Mouse (Mus musculus): ENCODE measurements around the gene Trabd2b.
A peak's percentile ranks its signal among the peaks of the same experiment; 100 is the strongest.

The Trabd2b gene

DNA sequence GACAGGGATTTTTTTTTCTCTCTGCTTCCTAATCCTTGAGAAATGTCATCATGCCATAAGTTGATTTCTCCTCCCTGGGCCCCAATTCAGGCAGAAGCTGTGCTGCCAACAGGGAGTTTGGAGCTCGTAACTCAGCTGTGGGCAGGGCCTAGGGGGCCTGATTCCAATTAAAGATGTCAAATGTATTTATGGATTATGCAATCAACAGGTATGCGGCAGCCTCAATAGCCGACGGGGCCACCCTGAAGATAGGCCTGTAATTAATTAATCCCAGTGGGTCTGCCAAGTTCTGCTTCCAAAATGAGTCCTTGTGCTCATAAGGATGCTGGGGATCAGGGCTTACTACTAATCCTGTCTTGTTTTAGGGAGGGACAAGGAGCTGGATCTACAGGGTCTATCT is 135.6 kb downstream of the Trabd2b start:
- DNase-seq (ENCODE audit: low spot score) = no peak

DNA sequence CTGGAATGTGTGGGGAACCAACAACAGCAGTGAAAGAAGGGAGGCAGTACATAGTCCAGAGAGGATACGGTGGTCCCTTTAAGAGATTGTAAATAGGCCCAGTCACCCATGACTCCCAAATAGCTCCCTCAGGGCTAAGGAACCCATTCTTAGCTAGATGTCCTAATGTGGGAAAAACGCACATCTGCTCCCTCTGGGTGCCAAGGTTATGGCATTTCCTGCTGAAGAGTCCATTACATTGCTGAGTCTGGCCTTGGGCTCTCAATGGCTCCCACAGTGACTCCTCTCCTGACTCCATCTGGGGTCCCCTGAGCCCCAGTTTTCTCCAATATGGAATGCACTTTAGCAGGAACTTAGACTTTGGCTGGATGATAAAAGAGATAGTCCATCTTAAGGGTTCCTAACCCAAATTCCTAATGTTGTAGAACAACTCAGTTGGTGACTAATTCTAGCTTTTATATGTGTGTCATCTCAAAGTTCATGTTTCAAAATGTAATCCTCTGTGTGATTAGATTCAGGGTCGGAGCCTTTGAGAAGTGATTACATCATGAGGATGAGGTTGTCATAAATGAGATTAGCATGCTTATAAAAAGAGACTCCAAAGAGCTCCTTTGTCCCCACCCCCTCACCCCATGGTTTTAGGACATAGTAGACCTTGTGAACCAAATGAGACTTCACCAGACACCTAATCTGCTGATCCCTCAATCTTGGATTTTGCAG is 139.1 kb downstream of the Trabd2b start:
- DNase-seq (ENCODE audit: low spot score) = no peak

DNA sequence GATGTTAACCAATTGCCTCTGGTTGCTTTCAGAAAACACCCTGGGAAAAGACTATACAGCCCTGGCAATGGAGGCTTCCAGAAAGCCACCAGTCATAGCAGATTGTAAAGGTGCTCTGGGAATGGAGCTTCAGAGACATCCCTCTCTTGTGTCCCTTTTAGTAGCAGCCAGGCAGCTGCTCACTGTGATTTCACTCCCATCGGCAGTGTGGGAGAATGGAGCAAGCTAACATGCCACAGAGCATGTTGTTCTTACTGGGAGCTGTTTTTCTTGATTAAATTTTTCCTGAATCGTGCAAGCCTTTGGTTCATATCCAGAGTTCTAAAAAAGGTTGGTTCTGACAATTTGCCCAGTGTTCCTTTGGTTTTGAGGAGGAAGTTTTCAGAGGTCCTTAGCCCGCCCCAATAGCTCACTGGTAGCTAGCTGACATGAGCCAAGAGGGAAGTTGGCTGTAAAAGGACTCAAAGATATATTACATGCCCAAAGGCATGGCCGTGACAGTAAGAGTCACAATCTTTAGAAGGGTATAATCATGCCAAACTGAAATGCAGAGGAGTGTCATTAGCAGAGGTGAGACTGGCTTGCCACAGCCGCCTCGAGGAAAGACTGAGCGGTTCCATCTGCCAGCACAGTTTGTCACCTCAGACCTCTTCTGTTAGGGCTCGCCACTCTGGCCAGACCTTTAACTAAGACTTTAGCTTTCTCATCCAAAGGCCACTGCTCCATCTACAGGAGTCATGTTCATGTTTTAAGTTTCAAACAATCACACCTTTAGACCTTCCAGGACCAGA is 141.3 kb downstream of the Trabd2b start:
- DNase-seq (ENCODE audit: low spot score) = no peak

DNA sequence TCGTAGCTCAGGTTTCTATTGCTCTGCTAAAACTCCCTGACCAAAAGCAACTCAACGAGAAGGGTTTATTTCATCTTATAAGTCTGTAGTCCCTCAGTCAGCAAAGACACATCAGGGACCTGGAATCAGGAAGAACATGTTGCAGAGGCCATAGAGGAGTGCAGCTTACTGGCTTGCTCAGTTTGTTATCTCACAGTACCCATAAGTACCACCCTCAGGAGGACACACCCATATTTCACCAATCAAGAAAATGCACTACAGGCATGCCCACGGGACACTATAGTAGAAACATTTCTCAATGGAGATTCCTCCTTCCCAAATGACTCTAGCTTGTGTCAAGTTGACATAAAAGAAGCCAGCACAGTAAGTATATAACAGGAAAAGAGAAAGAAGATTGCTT is 143.0 kb downstream of the Trabd2b start:
- no peak for DNase-seq (ENCODE audit: low spot score)

DNA sequence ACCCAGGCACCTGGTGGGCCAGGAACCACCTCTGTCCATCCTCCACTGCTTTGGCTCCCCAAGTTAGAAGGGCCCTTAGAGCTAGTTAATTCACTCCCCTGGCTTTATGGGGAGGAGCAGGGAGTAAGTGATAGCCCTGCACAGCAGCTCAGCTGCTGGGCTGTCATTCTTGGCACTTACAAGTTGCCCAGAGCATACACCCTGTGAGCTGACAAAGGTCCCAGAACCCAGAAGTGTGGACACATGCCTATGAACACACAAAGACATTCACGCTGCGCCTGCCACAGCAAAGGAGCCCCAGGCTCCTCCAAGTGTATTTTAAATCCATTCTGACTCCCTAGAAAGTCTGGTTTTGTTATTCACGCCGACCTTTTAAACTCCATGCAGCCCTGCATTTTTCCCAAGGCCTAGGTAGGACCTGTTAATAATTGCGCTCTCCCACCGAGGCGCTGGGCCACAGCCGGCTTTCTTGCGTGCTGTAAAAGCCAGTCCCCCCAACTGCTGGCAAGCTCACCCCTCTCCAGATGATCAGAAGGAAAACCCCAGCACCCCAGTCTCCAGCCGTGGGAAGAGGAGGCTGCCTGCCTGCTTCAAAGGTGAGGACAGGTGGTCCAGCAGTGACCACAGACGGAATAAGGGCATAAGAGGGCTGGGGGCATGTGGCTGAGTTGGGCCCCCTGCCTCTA is 144.1 kb downstream of the Trabd2b start:
- DNase-seq (ENCODE audit: low spot score) = no peak

DNA sequence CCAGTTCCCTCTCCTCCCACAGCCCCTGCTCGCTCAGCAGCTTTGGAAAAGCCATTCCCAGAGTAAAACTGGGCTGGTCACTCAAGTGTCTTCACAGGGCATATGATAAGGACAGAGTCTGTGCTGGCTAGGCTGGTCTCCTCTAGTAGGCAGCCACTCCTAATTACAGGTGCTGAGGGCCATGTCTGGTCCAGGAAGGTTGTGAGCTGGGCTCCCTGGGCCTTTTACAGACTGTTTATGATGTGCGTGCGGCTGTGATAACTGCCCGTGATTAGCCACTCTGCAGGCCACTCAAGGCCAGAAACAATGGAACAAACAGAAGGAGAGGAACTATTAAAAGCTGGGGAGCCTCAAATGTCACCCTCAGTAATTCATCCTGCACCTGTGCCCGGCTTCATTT is 150.4 kb downstream of the Trabd2b start:
- no peak for DNase-seq (ENCODE audit: low spot score)

DNA sequence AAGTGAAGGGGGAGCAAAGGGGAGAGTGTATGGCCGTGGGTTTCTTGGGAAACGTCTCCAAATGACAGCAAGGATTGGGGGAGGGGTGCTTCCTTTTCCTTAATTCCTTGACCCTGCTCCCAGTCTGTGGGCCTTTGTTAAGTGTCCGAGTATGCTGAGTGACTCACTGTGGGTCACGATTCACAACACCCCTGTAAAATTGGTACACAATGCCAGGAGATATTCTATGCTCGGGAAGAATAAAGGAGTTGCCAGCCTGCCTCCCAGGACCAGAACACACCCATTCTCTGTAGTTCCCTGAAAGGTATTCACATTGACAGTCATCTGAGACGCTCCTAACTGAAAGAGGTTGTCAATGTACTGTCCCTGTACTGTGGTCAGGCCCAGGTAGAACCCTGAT is 151.2 kb downstream of the Trabd2b start:
- no peak for DNase-seq (ENCODE audit: low spot score)

DNA sequence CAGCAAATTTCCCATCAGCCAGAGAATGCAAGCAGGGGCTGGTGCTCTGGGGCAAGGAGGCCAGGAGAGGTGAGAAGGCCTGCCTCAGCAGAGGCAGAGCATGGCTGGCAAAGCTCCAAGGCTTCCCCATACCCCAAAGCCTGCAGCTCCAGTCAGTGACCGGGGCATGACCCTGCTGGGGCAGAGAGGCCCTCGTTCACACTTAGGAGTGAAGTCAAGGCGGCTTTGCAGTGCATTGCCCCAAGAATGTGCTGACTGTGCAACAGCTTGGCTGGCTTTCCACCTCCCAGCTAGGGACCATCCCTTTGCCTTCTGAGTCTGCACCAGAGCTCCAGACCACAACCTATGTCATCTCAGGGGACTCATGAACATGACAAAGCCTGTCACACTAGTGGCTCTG is 152.0 kb downstream of the Trabd2b start:
- DNase-seq (ENCODE audit: low spot score) = no peak

DNA sequence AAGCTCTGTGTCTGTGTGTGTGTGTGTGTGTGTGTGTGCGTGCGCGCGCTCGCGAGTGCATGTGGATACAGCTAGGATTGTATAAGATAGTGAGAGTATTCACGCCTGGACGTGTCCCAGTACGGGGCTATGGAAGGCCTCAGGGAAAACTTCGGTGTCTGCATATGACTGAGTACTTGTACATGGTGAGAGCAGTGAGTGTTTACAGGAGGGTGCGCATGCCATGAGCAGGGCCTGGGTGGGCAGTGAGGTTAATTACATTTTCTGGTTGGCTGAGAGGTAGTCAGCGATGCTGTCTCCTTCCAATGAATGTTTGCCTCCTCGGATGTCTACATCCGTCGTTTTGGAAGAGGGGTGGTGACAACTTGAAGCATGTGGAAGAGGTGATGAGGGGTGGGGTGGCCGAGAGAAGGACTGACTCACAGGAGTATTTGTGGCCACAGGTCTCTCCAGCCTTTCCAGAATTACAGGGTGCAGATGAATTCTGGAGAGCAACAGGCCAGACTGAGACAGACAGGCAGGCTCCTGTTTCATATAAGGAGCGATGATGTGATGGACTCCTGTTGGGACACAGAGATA is 154.2 kb downstream of the Trabd2b start:
- no peak for DNase-seq (ENCODE audit: low spot score)

DNA sequence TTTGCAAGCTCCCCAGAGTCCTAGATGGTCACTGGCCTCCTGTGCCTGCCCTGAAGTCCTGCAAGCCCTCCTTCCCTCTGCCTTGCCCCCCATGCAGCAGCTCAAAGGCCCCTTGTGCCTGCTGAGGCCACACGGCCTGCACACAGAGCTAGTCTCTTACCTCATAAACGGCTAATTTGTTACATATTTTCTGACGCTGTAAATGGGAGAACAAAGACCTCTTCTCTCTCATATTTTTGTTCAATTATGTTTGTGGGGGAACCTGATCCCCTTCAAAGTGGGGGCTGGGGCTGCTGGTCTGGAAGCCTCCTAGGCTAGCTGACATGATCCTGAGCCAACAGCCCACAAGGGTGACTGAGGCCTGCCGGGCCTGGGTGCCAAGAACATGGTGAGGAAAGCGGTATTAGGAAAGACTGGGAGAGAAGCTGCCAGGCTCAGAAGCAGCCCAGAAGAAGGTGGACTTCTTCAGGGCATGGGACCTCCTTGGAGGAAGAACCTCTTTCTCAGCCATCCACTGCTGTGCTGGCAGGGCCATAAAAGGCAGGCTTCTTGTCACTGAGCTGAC is 157.7 kb downstream of the Trabd2b start:
- no peak for DNase-seq (ENCODE audit: low spot score)

DNA sequence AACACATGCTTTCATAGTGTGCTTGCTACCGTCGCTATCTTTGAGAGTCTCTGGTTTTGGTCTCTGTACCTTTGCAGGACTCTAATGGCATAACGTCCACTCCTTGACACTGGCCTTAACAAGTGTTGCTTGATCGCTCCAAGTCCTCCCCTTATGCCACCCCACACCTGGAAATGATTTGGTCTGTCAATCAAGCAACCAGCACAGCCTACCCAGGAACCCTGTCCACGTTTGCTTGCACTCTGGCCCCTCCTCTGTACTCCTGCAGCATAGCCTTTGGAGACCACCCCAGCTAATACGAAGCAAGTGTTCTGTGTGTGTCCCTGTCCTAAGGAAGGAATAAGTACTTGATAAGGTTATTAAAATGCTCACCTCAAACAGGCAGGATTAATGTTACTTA is 161.1 kb downstream of the Trabd2b start:
- no peak for DNase-seq (ENCODE audit: low spot score)

DNA sequence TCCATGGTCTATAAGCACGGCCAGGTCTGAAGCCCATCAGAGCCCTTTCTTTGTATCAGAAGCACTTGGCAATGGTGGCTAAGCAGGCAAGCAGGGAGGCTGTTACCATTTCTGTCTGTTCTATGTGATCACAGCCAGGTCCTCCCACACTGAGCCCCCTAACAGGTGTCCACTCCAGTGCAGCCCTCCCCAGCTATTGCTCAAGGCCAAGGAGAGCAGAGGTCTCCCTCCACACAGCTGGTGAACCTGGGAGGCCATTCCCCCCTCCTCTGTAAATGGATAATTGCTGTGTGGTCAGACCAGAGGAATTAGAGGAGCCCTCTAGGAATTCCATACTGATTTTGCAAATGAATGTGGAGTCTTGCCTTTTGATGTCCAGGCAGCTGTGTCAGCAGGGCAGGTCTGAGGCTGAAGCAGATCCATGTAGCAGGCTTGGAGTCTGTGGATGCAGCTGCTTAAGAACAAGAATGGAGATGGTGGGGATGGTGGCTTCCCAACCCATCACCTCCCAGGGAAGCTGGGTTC is 161.6 kb downstream of the Trabd2b start:
- no peak for DNase-seq (ENCODE audit: low spot score)

DNA sequence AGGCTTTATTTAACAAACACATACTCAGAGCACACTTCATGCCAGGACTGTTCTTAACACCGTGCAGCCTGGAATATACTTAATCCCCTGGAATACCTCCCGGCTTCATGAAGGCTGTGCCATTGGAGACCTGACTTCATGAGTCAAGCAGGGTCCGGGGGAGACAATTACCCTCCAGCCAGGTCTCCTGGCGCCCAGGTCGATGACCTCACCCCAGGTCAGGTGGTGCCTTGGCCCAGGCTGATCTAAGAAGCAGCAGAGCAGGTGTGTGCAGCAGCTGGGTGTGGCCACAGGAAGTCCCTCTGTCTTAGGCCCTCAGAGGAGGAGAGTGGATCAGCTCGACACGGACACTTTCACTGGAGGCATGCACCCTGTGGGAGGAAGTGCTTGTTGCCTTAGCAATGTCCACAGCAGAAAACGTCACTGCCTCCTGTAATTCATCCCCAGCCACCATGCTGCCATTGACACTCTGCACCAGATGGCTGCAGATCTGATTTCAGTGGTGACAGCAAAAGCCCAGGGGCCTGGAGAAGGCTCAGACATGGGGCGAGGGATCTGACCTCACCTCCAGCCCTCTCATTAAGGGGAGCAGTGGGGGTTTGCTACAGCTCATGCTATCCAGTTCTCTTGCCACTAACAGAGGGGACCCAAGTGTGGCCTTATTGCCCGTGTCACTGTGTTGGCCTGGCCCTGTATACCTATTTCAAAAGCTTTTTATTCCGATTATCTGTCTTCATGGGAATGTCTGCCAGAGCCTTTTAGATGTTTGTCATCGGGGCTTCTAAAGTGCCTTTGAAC is 171.8 kb downstream of the Trabd2b start:
- DNase-seq (ENCODE audit: low spot score) = peak; percentile 26

DNA sequence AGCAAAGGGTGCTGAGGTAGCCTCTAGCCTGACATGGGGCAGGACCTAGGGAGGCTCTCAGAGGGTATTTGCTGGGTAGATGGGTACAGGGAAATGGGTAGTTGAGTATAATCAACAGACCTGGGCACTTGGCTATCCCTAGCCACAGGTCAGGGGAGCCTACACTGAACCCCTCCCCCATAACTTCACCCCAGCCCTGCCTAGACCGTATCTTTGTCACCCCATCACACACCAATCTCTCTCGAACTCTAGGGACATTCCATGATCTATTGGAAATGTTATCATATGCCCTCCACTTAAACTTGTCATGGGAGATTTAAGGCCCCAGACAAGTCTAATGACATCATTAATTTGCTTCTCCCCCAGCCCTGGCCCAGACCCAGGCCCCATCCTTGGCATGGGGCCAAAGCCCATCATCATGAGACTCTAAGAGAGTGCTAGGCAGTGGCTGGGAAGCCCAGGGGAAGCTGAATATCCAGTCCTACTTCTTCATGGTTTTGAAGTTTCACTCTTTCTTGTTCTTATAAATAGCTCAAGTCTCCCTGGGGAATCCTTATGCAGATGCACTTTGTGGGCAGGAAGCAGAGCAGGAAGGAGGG is 177.1 kb downstream of the Trabd2b start:
- DNase-seq (ENCODE audit: low spot score) = no peak

DNA sequence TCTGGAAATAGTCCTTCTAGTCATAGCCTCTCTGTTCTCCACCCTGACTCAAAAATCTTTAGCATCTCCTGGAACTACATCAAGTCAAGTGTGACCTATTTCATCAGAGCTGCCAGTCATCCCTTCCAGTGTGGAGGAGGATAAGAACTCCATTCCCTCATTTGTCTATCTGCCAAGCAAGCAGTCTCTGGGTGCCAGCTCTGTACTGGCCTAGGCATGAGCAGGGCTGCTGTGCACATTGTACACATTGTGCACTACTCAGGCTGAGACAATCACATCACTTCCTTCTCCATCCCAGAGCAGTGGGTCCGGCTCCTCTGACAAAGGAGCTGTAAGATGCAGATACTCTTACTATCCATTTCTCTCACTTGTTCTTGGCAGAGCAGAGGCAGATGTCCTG is 178.2 kb downstream of the Trabd2b start:
- DNase-seq (ENCODE audit: low spot score) = no peak

DNA sequence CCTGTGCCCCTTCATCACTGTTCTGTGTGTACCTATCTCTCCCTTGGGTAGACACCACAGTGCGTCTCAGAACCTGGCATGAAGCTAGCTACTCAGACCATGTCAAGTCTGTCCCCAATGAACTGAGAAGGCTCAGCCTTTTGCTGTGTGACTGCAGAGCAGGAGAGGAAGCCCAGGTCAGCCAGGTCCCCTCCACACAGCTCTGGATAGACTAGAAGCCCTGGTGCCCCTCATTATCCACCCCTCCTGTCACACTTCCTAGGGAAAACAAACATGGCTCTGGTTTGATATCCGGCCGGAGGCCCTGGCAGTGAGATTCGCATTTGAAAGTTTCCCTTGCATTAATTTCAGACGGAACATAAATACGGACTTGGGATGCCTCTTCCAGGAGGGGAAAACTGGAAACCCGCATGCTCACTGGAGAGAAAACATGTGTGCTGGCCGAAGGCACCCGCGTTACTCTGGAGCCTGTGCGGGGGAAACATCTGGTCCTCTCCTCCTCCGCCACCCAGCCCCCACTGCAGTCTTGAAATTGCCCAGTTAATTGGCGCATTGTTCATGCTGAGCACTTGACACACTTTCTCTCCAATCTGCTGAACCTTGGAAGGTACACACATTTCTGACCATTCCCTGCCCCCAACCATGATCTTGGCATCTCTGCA is 187.2 kb downstream of the Trabd2b start:
- DNase-seq (ENCODE audit: low spot score) = peak; percentile 48

DNA sequence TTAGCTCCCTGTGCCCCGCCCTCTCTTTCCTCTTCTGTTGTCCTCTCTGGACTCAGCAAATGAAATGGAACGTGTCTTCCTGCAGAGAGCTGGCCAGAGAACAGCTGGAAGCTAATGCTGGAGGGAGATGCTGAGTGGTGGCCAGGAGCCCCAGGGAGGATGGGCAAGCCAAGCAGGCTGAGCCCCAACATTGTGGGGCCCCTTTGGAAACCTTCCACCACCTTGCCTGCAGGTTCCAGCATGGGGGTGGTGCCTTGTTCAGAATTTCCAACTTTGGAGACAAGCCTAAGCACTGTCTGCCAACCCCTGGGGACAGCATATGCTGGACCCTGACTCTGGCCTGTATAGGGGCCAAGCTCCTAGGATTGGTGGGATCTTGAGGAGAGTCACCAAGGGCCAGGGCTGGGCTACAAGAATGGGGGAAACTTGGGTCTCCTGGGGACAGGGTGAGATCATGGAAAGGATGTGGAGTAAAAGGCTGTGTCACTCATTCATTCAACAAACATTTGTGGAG is 188.7 kb downstream of the Trabd2b start:
- DNase-seq (ENCODE audit: low spot score) = no peak

DNA sequence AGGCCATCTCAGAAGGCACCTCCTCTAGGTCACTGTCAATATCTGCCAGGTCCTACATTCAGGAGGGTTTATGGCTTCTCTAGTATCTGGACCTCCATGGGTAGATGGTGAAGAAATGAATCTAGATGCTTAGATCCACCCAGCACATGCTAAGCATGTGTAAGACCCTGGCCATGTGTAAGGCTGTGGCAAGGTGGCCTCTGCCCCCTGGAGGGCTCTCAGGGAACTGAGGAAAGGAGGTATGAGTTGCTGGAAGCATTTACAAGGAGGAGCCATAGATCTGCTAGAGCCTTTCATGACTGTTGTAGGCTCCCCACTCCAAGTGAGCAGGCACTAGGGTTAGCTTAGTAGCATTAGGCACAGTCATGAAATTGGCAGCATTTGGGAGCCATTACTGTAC is 192.6 kb downstream of the Trabd2b start:
- DNase-seq (ENCODE audit: low spot score) = peak; percentile 57

DNA sequence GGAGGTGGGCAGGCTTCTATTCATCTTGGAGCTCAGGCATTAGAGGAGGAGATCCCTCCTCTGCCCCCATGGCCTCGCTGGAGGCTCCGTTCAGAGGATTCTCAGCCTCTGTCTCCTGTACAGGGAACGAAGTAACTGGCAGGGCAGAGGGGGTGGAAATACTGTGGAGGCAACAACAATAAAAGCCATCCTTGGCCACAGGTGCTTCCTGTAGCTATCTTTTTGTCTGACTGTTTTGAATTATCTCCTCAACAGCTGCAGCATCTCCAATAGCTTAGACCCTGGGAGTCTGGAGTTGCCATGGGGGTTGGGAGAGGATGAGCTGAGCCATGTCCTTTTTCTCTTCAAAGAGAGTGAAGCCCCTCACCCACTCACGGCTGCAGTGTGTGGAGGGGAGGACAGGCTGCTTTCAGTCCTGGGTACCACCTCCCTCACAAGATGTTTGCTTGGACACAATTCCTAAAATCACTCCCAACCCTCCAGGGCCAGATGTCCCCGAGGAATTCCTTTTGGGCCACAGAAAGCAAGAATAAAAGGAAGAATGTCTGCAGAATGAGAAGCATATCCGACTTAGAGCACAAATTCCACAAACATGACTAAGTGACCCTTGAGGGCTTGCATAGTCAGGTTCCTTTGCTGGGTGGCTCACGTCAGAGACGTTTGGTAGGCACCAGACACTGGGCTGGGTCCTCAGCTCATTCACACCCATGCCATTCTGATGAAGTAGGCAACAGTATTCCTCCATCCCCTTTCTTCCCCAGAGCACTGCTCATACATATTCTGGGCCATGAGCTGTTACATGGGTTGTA is 194.9 kb downstream of the Trabd2b start:
- no peak for DNase-seq (ENCODE audit: low spot score)
